Mouse (Mus musculus): ENCODE results near the gene Mmp2. TPM values are rescaled to one million over a fixed set of nuclear protein-coding genes. Genes with fewer than 3 reads are reported as not detected.
"Not testable (repeated sequence)": the region's sequence is repeated elsewhere in the genome, so short reads cannot be mapped to it uniquely, and the experiment has no call there.

The Mmp2 gene
- polyA plus RNA-seq (2015; fragmentation: Nextera tagmentation; extraction: Ambion mirVana): 159 and 169 TPM in 2 replicates

GRCm38 (mm10) chr8:92827243-92828034, at the start of gene Mmp2:
Mmp2 (plus strand) TSS chr8:92827291.
- Histone ChIP-seq H3K27ac (peak within 1 kb of the TSS; percentile 93), H3K9ac (0 out of 2 replicates have a peak within 1 kb of the TSS, but pooled peaks have one; percentile 32), H3K36me3 (no peaks in the 10 kb centered on the region), H3K27me3 (replicated peaks) (no peaks in the 10 kb centered on the region), H3K9me3 (no peaks in the 10 kb centered on the region), H3K4me1 (peaks cover 13% of the 10 kb centered on the region; the same call in 1 of the 2 replicates), H3K4me2 (peak within 1 kb of the TSS; percentile 63), H3K4me3 (replicated peaks) (peak within 1 kb of the TSS; percentile 50)
- ATAC-seq (ENCODE audit: insufficient read depth, low FRiP score, low read depth): peak; percentile 73; the same call in 1 of the 2 replicates
- 1% methylated on average over 35 of the region's 37 CpGs for WGBS

GRCm38 (mm10) chr8:92780976-92781375, 46.1 kb upstream of the Mmp2 start:
- Histone ChIP-seq H3K4me2 (no peak overlapping the region), H3K9ac (no peak overlapping the region), H3K4me1 (no peaks in the 10 kb centered on the region), H3K27me3 (replicated peaks) (no peaks in the 10 kb centered on the region), H3K27ac (no peak overlapping the region), H3K36me3 (no peaks in the 10 kb centered on the region), H3K4me3 (replicated peaks) (no peak overlapping the region), H3K9me3 (no peaks in the 10 kb centered on the region)
- ATAC-seq (ENCODE audit: insufficient read depth, low FRiP score, low read depth): no peak
- 24% methylated on average over 3 of the region's 3 CpGs for WGBS

- no peaks in the 10 kb centered on the region for H3K36me3 ChIP-seq
- no peaks in the 10 kb centered on the region for H3K27me3 ChIP-seq (replicated peaks)
- WGBS: 68% methylated on average over 3 of the region's 3 CpGs
- no peak overlapping the region for H3K27ac ChIP-seq
- no peak overlapping the region for H3K4me2 ChIP-seq
- no peak overlapping the region for H3K9ac ChIP-seq
- no peaks in the 10 kb centered on the region for H3K4me1 ChIP-seq
- H3K9me3 ChIP-seq: no peaks in the 10 kb centered on the region
- no peak overlapping the region for H3K4me3 ChIP-seq (replicated peaks)
- no peak for ATAC-seq (ENCODE audit: insufficient read depth, low FRiP score, low read depth)
These were observed 43.0 kb upstream of the Mmp2 start for GRCm38 (mm10) chr8:92783906-92784610.

- WGBS: 76% methylated on average over 3 of the region's 3 CpGs
- no peaks in the 10 kb centered on the region for H3K9me3 ChIP-seq
- H3K4me2 ChIP-seq: no peak overlapping the region
- H3K4me1 ChIP-seq: no peaks in the 10 kb centered on the region
- ATAC-seq (ENCODE audit: insufficient read depth, low FRiP score, low read depth): no peak
- H3K9ac ChIP-seq: no peak overlapping the region
- no peaks in the 10 kb centered on the region for H3K27me3 ChIP-seq (replicated peaks)
- H3K4me3 ChIP-seq (replicated peaks): no peak overlapping the region
- no peaks in the 10 kb centered on the region for H3K36me3 ChIP-seq
- H3K27ac ChIP-seq: no peak overlapping the region
These were observed 36.3 kb upstream of the Mmp2 start for GRCm38 (mm10) chr8:92790835-92791234.

GRCm38 (mm10) chr8:92791999-92792398, 35.1 kb upstream of the Mmp2 start:
- not testable (repeated sequence) for H3K4me1 ChIP-seq; ATAC-seq (ENCODE audit: insufficient read depth, low FRiP score, low read depth); H3K9ac ChIP-seq; H3K36me3 ChIP-seq; H3K27me3 ChIP-seq (replicated peaks); H3K27ac ChIP-seq; H3K4me2 ChIP-seq; H3K4me3 ChIP-seq (replicated peaks); H3K9me3 ChIP-seq
- 78% methylated on average over 2 of the region's 2 CpGs for WGBS

GRCm38 (mm10) chr8:92793852-92794580, 33.1 kb upstream of the Mmp2 start:
- H3K9ac ChIP-seq: no peak overlapping the region
- no peak overlapping the region for H3K4me3 ChIP-seq (replicated peaks)
- 71% methylated on average over 14 of the region's 14 CpGs for WGBS
- no peak overlapping the region for H3K27ac ChIP-seq
- H3K36me3 ChIP-seq: no peaks in the 10 kb centered on the region
- H3K4me2 ChIP-seq: no peak overlapping the region
- no peaks in the 10 kb centered on the region for H3K9me3 ChIP-seq
- H3K4me1 ChIP-seq: no peaks in the 10 kb centered on the region
- H3K27me3 ChIP-seq (replicated peaks): no peaks in the 10 kb centered on the region
- no peak for ATAC-seq (ENCODE audit: insufficient read depth, low FRiP score, low read depth)

GRCm38 (mm10) chr8:92797527-92797931, 29.6 kb upstream of the Mmp2 start:
- H3K4me1 ChIP-seq: no peaks in the 10 kb centered on the region
- H3K27ac ChIP-seq: no peak overlapping the region
- H3K9me3 ChIP-seq: no peaks in the 10 kb centered on the region
- H3K4me3 ChIP-seq (replicated peaks): no peak overlapping the region
- no peaks in the 10 kb centered on the region for H3K27me3 ChIP-seq (replicated peaks)
- ATAC-seq (ENCODE audit: insufficient read depth, low FRiP score, low read depth): no peak
- 82% methylated on average over 7 of the region's 7 CpGs for WGBS
- no peak overlapping the region for H3K4me2 ChIP-seq
- no peak overlapping the region for H3K9ac ChIP-seq
- H3K36me3 ChIP-seq: no peaks in the 10 kb centered on the region

GRCm38 (mm10) chr8:92799406-92799805, 27.7 kb upstream of the Mmp2 start:
- Histone ChIP-seq H3K36me3 (no peaks in the 10 kb centered on the region), H3K4me3 (replicated peaks) (no peak overlapping the region), H3K4me2 (no peak overlapping the region), H3K9ac (no peak overlapping the region), H3K27me3 (replicated peaks) (no peaks in the 10 kb centered on the region), H3K4me1 (no peaks in the 10 kb centered on the region), H3K9me3 (no peaks in the 10 kb centered on the region), H3K27ac (no peak overlapping the region)
- ATAC-seq (ENCODE audit: insufficient read depth, low FRiP score, low read depth): no peak
- 89% methylated on average over 11 of the region's 11 CpGs for WGBS

GRCm38 (mm10) chr8:92801231-92801630, 25.9 kb upstream of the Mmp2 start:
- no peak overlapping the region for H3K4me3 ChIP-seq (replicated peaks)
- WGBS: 62% methylated on average over 8 of the region's 8 CpGs
- no peak overlapping the region for H3K9ac ChIP-seq
- H3K9me3 ChIP-seq: no peaks in the 10 kb centered on the region
- no peak overlapping the region for H3K27ac ChIP-seq
- H3K36me3 ChIP-seq: no peaks in the 10 kb centered on the region
- no peak for ATAC-seq (ENCODE audit: insufficient read depth, low FRiP score, low read depth)
- H3K4me2 ChIP-seq: no peak overlapping the region
- no peaks in the 10 kb centered on the region for H3K27me3 ChIP-seq (replicated peaks)
- no peaks in the 10 kb centered on the region for H3K4me1 ChIP-seq

- ATAC-seq (ENCODE audit: insufficient read depth, low FRiP score, low read depth): no peak
- Histone ChIP-seq H3K9me3 (no peaks in the 10 kb centered on the region), H3K4me3 (replicated peaks) (no peak overlapping the region), H3K27me3 (replicated peaks) (no peaks in the 10 kb centered on the region), H3K36me3 (no peaks in the 10 kb centered on the region), H3K9ac (no peak overlapping the region), H3K4me2 (no peak overlapping the region), H3K27ac (no peak overlapping the region), H3K4me1 (no peaks in the 10 kb centered on the region)
- 72% methylated on average over 3 of the region's 3 CpGs for WGBS
These were observed 24.5 kb upstream of the Mmp2 start for GRCm38 (mm10) chr8:92802591-92802990.

GRCm38 (mm10) chr8:92812773-92813172, 14.3 kb upstream of the Mmp2 start:
- Histone ChIP-seq H3K36me3 (no peaks in the 10 kb centered on the region), H3K27me3 (replicated peaks) (0 out of 2 replicates have a peak, but pooled peaks cover 5% of the 10 kb centered on the region), H3K4me3 (replicated peaks) (no peak overlapping the region), H3K27ac (no peak overlapping the region), H3K4me1 (no peaks in the 10 kb centered on the region), H3K9ac (no peak overlapping the region), H3K9me3 (no peaks in the 10 kb centered on the region), H3K4me2 (no peak overlapping the region)
- 75% methylated on average over 2 of the region's 2 CpGs for WGBS
- ATAC-seq (ENCODE audit: insufficient read depth, low FRiP score, low read depth): no peak

- no peak overlapping the region for H3K27ac ChIP-seq
- no peak overlapping the region for H3K4me3 ChIP-seq (replicated peaks)
- no peak for ATAC-seq (ENCODE audit: insufficient read depth, low FRiP score, low read depth)
- H3K9me3 ChIP-seq: no peaks in the 10 kb centered on the region
- no peaks in the 10 kb centered on the region for H3K36me3 ChIP-seq
- H3K9ac ChIP-seq: no peak overlapping the region
- H3K4me1 ChIP-seq: 0 out of 2 replicates have a peak, but pooled peaks cover 4% of the 10 kb centered on the region
- 0 out of 2 replicates have a peak, but pooled peaks cover 5% of the 10 kb centered on the region for H3K27me3 ChIP-seq (replicated peaks)
- 87% methylated on average over 5 of the region's 5 CpGs for WGBS
- no peak overlapping the region for H3K4me2 ChIP-seq
These were observed 11.4 kb upstream of the Mmp2 start for GRCm38 (mm10) chr8:92815661-92816060.

Data from stomach, embryonic 15.5 days (tissue).